Mouse (Mus musculus): ENCODE measurements around the gene Urm1. TPM values are rescaled to one million over a fixed set of nuclear protein-coding genes. Genes with fewer than 3 reads are reported as not detected.
"Not testable (repeated sequence)": the region's sequence is repeated elsewhere in the genome, so short reads cannot be mapped to it uniquely, and the experiment has no call there.

The Urm1 gene
- total RNA-seq, 2 experiments from 2014 or later: 31.8 to 32.4 TPM

- DNase-seq (ENCODE audit: low spot score): no peak
- intact Hi-C loops (cut with DNase I): loop anchor here (5.0 kb wide), 1 partner anchor 90 kb away; no protein-coding TSS in a partner anchor
Observed at GRCm38 (mm10) chr2:29857341-29857740, 37.5 kb downstream of the Urm1 start.

- intact Hi-C loops (cut with DNase I): loop anchor here (5.0 kb wide), 1 partner anchor 91 kb away; no protein-coding TSS in a partner anchor
- DNase-seq (ENCODE audit: low spot score): no peak
Observed at GRCm38 (mm10) chr2:29857967-29858366, 38.1 kb downstream of the Urm1 start.

DNA sequence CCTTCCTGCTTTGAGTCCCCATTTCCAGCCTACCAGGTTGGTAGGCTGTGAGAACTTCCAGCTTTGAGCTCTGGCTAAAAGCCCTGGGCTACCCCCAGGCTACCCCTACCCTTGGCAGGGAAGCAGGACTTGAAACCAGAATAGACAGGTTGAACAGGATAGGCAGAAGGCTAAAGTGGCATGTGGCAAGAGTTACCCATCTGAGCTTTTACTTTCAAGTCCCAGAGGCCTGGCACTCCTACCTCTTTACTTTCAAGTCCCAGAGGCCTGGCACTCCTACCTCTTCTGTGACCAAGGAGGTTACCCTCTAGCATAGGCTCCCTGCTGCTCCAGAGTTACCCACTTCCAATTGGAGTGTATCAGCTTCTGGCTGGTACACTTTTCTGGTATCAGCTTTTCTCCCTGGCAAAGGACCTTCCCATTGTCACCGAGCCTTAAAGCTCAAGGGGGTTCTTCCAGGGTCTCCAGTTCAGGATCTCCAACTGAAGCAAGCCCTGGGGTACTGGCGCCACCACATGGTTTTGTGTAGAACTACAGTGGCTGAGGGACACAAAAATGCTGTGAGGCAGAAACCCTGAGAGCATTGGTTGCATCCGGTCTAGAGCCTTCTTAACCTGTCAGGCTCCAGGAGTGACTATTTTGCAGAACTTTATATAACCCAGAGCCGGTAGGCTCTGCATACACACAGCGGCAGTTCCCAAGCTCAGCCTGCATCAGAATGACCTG lies 39.0 kb downstream of the Urm1 start:
- DNase-seq (ENCODE audit: low spot score): no peak
- intact Hi-C loops (cut with DNase I): loop anchor here (1.0 to 5.0 kb wide), 2 partner anchors 42 to 92 kb away; no protein-coding TSS in a partner anchor

DNA sequence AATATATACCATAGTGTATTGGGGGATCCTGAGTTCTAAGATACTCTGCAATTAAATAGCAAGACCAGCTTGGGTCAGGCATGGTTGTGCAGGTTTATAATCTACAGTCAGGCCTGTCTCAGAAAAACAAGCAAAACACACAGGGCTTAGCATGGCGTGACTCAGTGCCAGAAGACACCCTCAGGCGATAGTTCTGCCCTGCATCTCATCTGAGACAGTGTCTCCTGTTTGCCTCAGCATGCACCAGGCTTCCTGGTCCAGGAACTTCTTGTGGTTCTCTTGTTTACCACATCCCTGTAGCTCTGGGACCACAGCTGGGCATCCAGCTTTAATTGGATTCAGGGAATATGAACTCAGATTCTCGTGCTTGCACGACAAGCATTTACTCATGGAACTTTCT lies 45.2 kb downstream of the Urm1 start:
- intact Hi-C loops (cut with DNase I): no loop called here
- no peak for DNase-seq (ENCODE audit: low spot score)

DNA sequence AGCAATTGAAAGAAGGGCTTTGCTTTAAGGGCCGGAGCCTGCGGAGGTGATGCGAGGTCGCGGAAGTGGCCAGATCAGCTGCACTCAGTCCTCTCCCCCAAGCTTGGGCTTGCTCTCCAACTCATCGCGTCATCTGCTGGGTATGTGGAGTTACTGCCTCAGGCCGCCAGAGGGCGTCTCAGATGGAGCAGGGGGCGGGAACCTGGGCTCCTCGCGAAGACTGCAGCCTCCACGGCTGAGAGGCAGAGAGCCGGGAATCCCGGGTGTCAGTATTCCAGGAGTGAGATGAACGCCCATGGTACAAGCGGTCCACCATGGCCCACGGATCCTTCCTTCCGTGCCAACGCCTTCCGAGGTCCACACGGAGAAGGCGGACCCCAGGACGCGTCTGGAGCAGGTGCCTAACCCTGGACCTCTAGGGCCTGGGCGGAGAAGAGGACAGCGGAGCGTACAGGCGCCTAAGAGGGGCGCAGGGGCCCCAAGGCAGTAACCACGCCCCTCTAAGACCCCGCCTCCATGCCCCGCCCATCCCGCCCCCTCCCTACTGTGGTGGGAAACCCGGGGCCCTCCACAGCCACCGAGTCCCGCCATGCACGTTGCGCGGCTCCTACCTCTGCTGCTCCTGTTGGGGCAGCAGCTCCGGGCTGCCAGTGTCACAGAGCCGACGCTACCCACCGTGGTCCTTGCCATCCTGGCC lies 49.2 kb downstream of the Urm1 start, which contains the start of gene Cercam:
Gene Cercam, plus strand, starts transcription at position 216 of the 697 bp plus-strand sequence.
- intact Hi-C loops (cut with DNase I): no loop called here
- DNase-seq (ENCODE audit: low spot score): peak; percentile 75

- intact Hi-C loops (cut with DNase I): loop anchor here (5.0 kb wide), 1 partner anchor 107 kb away; no protein-coding TSS in a partner anchor
- peak; percentile 51 for DNase-seq (ENCODE audit: low spot score)
Observed at GRCm38 (mm10) chr2:29869646-29870451, 50.0 kb downstream of the Urm1 start.

GRCm38 (mm10) chr2:29872581-29873295 lies 52.9 kb downstream of the Urm1 start:
- no peak for DNase-seq (ENCODE audit: low spot score)
- intact Hi-C loops (cut with DNase I): loop anchor here (5.0 kb wide), 1 partner anchor 105 kb away; no protein-coding TSS in a partner anchor

DNA sequence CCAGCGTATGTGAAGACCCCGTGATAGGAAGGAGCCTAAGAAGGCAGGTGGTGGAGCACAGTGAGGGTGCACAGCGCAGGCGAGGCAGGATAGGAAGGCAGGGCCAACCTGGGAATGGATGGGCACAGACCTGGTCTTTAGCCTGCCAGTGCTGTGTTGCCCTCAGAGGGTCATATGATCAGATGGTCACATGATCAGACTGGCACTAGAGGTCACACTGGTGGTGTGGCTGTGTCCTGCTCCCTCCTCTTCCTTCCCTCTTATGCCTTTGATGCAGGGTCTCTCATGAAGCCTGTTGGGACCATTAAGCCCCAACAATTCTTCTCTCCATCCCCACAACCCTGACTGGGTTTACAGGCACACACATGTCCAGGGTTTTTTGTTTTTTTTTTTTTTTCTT lies 53.9 kb downstream of the Urm1 start:
- intact Hi-C loops (cut with DNase I): loop anchor here (5.0 kb wide), 1 partner anchor 104 kb away; no protein-coding TSS in a partner anchor

DNA sequence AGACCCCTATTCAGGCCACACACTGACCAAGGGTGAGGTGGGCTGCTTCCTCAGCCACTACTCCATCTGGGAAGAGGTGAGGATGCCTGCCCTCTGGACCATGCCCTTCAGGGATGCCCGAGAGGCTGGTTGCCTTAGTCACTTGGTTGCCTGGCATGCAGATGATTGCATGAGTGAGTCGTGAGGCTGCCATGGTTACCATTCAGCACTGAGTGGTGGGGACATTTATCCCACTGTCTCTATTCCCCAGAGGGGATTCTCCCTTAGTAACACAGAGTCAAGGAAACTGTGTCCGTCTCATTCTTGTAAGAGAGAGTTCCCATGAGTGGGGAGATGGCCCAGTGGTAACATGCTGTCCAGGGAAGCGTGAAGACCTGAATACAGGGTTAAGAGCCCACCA lies 58.2 kb downstream of the Urm1 start:
- intact Hi-C loops (cut with DNase I): no loop called here
- no peak for DNase-seq (ENCODE audit: low spot score)

More for the DNA sequence above, 53.9 kb downstream of the Urm1 start:
- DNase-seq (ENCODE audit: low spot score): no peak

DNA sequence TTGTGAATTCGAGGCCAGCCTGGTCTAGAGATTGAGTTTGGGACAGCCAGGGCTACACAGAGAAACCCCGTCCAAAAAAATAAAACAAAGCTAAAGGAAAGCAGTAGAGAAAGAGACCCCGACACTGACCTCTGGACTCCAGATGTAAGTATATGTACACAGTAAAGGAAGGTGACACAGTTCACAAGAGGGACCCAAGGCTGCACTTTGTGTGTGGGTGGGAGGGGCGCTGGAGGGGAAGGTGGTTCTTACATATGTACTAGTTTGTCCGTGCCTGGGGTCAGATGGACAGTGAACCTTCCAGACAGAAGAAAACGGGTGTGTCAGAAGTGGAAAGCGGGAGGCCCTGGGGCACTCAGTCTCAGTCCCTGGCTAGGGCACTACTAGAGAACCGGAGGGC lies 59.3 kb downstream of the Urm1 start:
- intact Hi-C loops (cut with DNase I): no loop called here
- DNase-seq (ENCODE audit: low spot score): no peak

GRCm38 (mm10) chr2:29879964-29880830 lies 60.3 kb downstream of the Urm1 start:
- intact Hi-C loops (cut with DNase I): no loop called here
- no peak for DNase-seq (ENCODE audit: low spot score)

GRCm38 (mm10) chr2:29886659-29887292 lies 66.9 kb downstream of the Urm1 start:
- DNase-seq (ENCODE audit: low spot score); intact Hi-C loops (cut with DNase I): not testable (repeated sequence)

DNA sequence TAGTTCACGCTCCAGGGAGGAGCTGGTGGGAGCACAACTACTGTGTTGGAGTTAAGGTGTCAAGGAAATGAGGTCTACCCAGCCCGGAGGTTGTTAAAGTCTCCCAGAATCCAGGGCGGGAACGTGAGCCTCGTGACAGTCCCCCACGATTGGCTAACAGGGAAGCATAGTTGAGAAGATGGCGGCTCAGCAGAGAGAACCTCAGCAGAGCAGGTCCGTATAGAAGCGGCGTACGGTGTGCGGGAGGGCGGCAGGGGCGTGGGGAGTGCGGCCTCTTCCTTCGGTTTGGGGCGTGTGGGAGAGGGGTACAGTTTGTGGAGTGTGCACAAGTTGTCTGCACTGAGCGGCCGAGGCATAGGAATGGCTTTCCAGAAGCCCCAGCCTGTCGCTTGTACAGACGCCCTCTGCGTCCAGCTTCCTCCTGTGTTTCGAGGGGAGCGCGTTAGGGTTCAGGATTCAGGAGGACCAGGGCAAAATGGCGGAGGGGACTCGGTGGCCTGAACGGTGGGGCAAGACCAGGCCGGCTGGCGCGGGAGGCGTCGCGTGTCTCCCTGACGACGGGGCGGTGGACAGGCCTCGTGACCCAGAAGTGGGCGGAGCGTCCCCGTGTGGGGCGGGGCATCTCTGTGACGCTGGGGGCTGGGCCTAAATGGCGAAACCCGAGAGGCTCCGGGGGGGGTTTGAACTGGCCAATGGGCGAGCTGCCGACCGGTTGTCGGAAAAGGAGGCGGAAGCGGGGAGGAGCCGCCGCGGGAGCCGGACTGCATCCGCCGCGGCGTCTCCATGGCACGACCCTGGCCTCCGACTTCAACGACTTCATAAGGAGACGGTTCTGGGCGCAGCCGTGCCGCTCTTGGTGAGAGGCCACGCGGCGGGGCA lies 69.4 kb downstream of the Urm1 start, which contains the start of gene Odf2:
Gene Odf2, plus strand, starts transcription at position 156 of the 879 bp plus-strand sequence.
- peak; percentile 99 for DNase-seq (ENCODE audit: low spot score)
- intact Hi-C loops (cut with DNase I): loop anchor here (2.0 kb wide), 1 partner anchor 43 kb away; no protein-coding TSS in a partner anchor

- intact Hi-C loops (cut with DNase I): loop anchor here (2.0 kb wide), 1 partner anchor 43 kb away; no protein-coding TSS in a partner anchor
- peak; percentile 74 for DNase-seq (ENCODE audit: low spot score)
Observed at GRCm38 (mm10) chr2:29889991-29890833, 70.3 kb downstream of the Urm1 start.

DNA sequence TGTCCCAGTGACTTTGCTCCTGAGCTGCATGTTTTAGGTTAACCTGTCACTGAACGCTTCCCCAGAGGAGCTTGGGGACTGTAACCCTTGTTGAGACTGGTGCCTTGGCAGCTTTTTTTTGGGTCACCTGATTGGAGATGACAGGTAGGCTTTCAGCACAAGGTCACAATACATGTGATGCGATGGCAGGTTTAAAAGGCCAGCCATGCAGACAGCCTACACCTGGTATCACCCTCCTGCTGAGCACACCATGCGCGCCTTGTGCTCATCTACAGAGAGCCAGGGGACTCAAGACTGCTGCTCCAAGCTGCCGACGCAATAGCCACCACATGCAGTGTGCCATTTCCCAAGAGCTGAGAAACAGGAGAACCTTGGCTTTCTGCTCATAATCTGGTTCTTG lies 71.9 kb downstream of the Urm1 start:
- intact Hi-C loops (cut with DNase I): no loop called here
- DNase-seq (ENCODE audit: low spot score): no peak
